Mouse (Mus musculus): ENCODE results near the gene Iffo1.
"Not testable (repeated sequence)": the region's sequence is repeated elsewhere in the genome, so short reads cannot be mapped to it uniquely, and the experiment has no call there.

Gene Iffo1

DNA sequence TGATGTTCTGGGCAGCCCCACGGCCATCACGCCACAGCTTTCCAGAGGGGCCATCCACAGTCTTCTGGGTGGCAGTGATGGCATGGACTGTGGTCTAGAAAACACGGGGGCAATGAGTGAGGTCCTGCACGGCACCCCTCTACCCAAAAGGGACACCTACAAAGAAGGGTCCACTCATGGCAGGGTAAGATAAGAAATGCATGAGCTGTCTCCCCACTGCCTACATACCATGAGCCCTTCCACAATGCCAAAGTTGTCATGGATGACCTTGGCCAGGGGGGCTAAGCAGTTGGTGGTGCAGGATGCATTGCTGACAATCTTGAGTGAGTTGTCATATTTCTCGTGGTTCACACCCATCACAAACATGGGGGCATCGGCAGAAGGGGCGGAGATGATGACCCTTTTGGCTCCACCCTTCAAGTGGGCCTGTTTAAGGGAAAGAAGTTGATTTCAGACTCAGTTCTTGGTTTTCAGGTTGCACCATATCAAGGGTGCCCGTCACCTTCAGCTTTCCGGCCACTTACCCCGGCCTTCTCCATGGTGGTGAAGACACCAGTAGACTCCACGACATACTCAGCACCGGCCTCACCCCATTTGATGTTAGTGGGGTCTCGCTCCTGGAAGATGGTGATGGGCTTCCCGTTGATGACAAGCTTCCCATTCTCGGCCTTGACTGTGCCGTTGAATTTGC is 17.7 kb downstream of the Iffo1 start:
- not testable (repeated sequence) for DNase-seq

DNA sequence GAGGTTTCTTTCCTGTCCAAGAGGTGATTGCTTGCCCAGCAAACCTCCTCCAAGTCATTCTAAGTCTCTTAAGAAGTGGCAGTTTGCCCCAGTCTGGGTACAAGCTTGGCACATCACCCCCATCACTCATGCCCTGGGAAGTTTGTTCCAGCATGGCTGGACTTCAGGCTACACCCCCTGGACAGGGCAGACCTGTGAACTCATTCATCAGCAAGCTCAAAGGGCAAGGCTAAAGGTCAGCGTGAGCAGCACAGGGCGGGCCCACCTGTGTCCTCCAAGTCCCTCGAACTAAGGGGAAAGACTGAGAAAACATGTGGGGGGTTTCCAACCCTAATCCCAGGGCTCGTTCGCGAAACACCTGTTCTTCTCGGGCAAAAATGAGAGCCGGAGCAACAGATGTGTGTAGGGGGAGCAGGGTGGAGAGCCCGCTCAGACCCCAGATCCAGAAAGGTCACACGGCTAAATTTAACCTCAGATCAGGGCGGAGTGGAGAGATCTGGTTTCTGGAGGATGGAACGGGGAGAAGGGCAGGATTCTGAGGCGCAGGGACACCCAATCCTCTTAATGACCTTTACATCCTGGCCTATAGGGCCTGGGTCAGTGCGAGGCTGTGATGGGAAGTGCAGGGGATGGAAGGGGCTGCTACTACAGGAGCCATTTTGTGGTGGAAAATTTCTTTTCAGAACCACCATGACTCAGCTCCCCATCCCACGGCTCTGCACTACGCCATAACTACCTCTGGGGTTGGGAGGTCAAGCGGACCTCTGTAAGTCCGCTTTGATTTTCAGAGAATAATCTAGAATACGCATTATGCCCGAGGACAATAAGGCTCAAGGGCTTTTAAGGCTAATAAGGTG is 19.0 kb downstream of the Iffo1 start:
- DNase-seq = no peak

GRCm38 (mm10) chr6:125164672-125165327 is 19.8 kb downstream of the Iffo1 start:
- DNase-seq = peak; percentile 64

- DNase-seq = peak; percentile 98
Measured at GRCm38 (mm10) chr6:125165328-125165891, 20.4 kb downstream of the Iffo1 start.

- DNase-seq = peak; percentile 88
Measured at GRCm38 (mm10) chr6:125166051-125166751, 21.2 kb downstream of the Iffo1 start, which contains the start of gene Gapdh. TSS of gene Gapdh (minus strand) at chr6:125166467.

GRCm38 (mm10) chr6:125166861-125167650 is 22.0 kb downstream of the Iffo1 start:
- no peak for DNase-seq

DNA sequence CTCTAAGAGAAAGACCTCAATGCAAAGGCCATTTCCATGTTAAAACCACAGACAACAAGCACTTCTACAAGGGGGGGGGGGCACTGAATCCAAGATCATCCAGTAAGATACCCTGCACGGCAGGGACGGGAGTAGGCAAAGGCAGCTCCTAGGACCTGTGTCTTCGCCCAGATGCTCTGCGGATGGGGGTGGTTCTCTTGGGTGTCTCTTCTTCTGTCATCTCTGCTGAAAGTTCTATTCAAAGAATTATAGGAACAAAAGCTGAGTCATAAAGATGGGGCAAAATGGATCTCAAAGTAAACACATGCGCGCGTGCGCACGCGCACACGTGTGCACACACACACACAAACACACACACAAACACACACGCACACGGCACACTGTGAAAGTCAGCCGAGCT is 23.0 kb downstream of the Iffo1 start:
- no peak for DNase-seq

GRCm38 (mm10) chr6:125170194-125170593 is 25.2 kb downstream of the Iffo1 start:
- no peak for DNase-seq

DNA sequence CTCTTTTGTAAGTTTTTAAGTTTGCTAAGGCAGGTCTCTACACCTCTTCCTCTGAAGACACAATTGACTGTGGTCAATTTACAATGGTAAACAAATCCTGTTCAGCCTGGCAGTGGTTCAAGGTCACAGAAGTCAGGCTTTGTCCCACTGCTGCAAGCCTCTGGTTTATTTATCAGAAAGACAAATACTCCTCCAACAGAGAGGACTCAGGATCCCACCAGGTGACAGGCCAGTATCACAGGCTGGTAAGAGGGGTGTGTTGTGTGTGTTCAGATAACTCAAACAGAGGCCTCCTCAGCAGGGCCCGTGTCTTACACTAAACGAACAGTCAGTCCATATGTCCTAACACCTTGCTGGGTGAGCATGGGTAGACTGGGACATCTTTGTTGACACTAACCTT is 27.4 kb downstream of the Iffo1 start:
- no peak for DNase-seq

DNA sequence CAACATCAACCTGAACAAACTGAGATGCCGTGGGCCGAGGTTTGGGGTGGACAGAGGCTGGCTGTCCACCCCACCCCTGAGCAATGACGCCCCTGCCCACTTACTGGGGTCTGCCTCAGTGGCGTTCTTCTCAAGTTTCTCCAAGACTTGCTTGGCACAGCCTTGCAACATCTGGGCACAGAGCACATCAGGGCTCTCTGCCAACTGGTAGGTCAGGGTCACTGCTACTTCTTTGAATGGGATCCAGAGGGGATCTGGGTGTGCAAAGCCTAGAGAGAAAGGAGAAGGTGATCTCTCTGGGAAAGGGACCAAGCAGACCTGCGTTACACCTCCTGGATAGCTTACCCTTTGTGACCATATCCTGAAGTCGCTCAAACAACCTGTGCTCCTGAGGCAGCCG is 28.2 kb downstream of the Iffo1 start:
- DNase-seq = no peak

DNA sequence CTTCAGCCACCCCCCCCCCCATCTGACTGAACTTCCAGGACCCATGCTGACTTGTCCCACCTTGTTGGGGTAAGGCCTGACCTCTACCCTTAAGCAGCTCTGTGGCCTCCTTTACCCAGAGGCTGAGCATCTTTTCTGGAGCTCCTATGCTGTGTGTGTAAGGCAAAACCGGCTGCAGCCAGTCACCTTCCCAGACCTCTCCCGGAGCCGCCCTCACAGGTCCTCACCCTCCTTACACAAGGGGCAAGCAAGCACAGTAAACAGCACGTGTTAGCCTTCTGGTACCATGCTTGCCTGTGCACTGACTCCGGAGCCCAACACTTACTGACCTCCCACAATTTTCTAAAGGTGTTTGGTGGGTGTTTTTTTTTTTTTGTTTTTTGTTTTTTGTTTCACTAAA is 30.4 kb downstream of the Iffo1 start:
- no peak for DNase-seq

DNA sequence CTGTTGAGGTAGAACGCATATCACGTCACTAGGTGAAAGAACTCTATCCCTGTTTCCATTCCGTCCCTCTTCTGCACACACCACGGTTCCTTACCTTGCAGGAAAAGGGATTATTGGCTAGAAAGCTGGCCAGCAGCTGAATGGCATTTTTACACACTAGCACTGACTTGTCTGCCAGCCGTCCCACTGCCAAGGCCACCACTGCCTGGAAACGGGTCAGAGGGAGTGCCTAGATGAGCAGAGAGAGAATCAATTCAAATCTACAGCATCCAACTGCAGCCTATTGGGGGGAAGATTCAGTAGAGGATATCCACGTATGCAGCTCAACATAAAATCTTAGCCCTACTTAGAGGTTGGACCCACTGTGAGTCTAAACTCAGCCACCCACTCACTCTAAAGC is 34.6 kb downstream of the Iffo1 start:
- DNase-seq = no peak

GRCm38 (mm10) chr6:125182133-125182532 is 37.1 kb downstream of the Iffo1 start:
- no peak for DNase-seq

DNA sequence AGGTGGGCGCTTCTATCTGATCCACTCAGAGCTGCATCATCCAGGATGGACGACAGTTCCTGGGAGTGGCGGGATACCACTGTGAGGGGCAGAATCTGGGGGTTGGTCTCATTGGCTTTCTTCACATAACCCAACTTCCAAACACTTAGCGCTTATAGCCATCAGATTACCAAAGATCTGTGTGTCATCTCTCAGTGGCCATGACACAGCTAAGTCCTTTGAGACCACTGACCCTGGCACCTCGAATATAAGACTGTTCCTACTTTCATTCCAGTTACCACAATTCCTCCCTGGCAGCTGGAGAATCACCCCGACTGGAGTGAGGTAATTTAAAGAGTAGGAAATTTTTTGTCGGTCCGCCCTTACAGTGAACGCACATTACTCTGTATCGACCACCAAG is 41.2 kb downstream of the Iffo1 start:
- DNase-seq = no peak

DNA sequence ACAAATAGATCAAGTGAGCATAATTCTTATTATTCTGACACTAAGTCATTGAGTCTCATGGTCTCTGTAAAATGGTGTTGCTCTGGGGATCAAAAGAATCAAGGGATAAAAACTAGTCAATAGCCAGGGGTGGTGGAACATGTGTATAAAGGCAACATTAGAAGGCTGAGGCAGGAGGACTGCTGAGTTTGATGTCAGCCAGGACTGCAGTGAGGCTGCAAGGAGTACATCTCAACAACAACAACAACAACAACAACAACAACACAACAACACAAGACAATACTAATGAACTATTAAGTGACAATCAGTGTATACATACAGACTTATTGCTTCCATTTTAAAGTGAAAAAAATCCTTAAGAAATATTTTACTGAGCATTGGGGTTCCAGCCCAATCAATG is 45.8 kb downstream of the Iffo1 start:
- no peak for DNase-seq

GRCm38 (mm10) chr6:125191332-125192015 is 46.4 kb downstream of the Iffo1 start, which contains the start of the genes Ncapd2 and Mrpl51:
TSS of gene Ncapd2 (minus strand) at chr6:125191701.
TSS of gene Mrpl51 (plus strand) at chr6:125191801.
- DNase-seq = peak; percentile 98

DNA sequence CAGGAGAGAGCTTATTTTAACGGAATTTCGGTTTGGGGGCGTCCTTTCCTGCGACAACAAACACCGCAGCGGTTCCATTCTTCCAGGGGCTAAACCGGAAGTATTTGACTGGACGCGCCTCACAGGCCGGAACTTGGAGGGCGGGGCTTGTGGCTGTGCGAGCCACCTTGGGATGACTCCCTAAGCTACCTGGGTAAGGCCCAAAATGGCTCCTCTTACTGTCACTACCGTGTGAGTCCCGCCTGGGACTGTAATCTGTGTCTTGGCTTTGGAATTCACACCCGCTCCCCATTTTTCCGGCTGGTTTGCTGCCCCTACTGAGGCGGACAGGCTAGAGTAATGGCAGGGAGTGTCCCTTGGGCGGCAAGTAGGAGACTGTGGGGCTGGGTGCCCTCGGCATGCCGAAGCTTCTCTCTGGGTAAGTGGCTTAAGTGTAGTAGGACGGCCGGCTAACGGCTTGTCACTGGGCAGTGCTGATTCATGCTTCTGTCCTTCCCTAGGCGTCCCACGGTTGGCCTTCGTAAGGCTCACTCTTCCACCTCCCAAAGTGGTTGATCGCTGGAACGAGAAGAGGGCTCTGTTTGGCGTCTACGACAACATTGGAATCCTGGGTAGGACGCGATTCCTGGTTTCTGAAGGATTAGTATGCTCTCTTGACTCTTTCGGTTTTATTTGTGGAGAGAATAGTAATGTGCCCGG is 47.1 kb downstream of the Iffo1 start:
- peak; percentile 95 for DNase-seq

GRCm38 (mm10) chr6:125192841-125193240 is 47.8 kb downstream of the Iffo1 start:
- DNase-seq = no peak

DNA sequence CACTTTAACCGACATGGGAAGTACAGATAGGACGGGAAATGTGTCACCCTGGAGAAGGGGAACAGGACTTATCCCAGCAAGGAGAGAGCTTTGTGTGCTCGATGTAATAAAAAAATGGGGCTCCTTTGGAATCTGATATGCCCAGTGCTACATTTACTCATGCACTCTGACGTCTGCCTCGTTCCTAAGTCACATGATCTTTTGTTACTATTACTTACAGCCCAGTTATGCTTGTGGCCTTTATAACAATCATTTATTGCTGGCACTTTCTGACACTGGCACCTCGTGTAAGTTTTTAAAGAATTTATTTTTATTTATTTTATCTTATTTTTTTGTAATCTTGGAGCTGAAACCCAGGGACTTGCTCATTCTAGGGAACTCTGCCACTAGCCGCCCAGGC is 48.3 kb downstream of the Iffo1 start:
- no peak for DNase-seq

DNA sequence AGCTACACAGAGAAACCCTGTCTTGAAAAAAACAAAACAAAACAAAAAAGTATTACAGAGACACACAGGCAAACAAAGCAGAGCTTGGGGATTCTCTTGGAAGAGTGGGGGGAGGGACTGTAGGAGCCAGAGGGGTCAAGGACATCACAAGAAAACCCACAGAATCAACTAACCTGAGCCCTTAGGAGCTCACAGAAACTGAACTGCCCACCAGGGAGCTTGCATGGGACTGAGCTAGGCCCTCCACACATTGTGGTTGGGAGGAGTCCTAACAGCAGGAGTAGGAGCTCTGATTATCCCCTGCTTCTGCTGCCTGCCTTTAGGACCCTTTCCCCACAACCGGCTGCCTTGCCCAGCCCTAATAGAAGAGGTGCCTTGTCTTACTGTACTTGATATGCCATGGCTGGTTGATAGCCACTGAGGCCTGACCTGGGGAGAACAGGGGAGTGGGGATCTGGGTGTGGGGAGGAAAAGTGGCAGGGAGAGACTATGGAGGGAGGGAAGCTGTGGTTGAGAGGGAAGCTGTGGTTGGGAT is 50.6 kb downstream of the Iffo1 start:
- DNase-seq = no peak

All from lung, postnatal 10 days (tissue).